Mouse (Mus musculus) ES-E14 (cell line): ENCODE data around the gene Mcrip1.

ENCODE experiments used
- CHD2 ChIP-seq: IDR thresholded peaks from 2 replicates; pipeline ENCODE4 v1.6.1; 2014; ENCODE audit warnings: mild to moderate bottlenecking, low read depth, low read length, inconsistent platforms
- HCFC1 ChIP-seq: IDR thresholded peaks from 2 replicates; pipeline ENCODE4 v1.6.1; 2012; ENCODE audit warnings: low read length, inconsistent platforms, borderline replicate concordance; ENCODE audit not compliant: insufficient read depth
- ZNF384 ChIP-seq: IDR thresholded peaks from 2 replicates; pipeline ENCODE4 v1.6.1; 2012; ENCODE audit warnings: low read depth, low read length, inconsistent platforms

- TF ChIP-seq HCFC1: no peak
- no peak for TF ChIP-seq ZNF384
- no peak for TF ChIP-seq CHD2
These were observed 750 bp downstream of the Mcrip1 start for GRCm38 (mm10) chr11:120548786-120549167.
